ENCODE assay signal across 9 mouse cellular contexts in genomic region chr9:41273839-41274271, GRCm38 (mm10).
DNase-seq lines count a peak whose midpoint lies in the region; ATAC-seq and TF ChIP-seq lines count a peak whose summit lies in the region.
"Had no signal": no experiment of that assay in that cellular context is flagged by ENCODE, and none has a peak within 500 bp of the region (broad histone marks: within the 10 kb centered on the region; RNA-seq: fewer than 3 reads in every experiment).

No protein-coding gene starts in this region.

- no peak for TF ChIP-seq CTCF in gastrocnemius, adult 2 months (IDR thresholded peaks at IDR 0.05)

- no peaks in the 10 kb centered on the region for H3K9me3 ChIP-seq in heart, embryonic 14.5 days (ENCODE audit: control insufficient read depth, low read length)
- H3K9me3 ChIP-seq: liver, embryonic 13.5 days had no signal

- H3K27ac ChIP-seq in gastrocnemius, adult 2 months, result peak overlapping the region; percentile 20; the same call in 1 of the 2 replicates
- peak overlapping the region in 1 of 2 experiments; percentile 12; a peak in 1 of 4 replicates for H3K27ac ChIP-seq in heart, embryonic 14.5 days (replicated peaks in 1 of 2; ENCODE audit: control insufficient read depth in 1 of 2, insufficient read depth in 1 of 2, low read depth in 2 of 2, low read length in 2 of 2)
- H3K27ac ChIP-seq: liver, embryonic 13.5 days had no signal

- peak overlapping the region; percentile 69 for H3K4me3 ChIP-seq in gastrocnemius, adult 2 months
- peak overlapping the region; percentile 40 to 46 for H3K4me3 ChIP-seq in heart, embryonic 14.5 days (ENCODE audit: control insufficient read depth in 1 of 2, insufficient read depth in 1 of 2, low read depth in 1 of 2, low read length in 2 of 2)

- peak overlapping the region; percentile 88 for H3K4me2 ChIP-seq in heart, embryonic 14.5 days (ENCODE audit: low read length)

- intact Hi-C loops in gastrocnemius, adult 2 months (cut with DNase I), result no loop called here
- intact Hi-C loops in gastrocnemius, postnatal 36 days (cut with DNase I), result no loop called here

- DNase-seq in gastrocnemius, adult 2 months, result no peak
- DNase-seq in gastrocnemius, postnatal 36 days, result no peak
- DNase-seq in NIH3T3 (ENCODE audit: low read depth) (peak; percentile 6), adipocyte (ENCODE audit: low spot score) (no peak)
- DNase-seq in mesoderm, embryonic 11.5 days (ENCODE audit: low read depth, low spot score), result peak; percentile 35
- no peak for DNase-seq in layer of hippocampus, postnatal 25 days (ENCODE audit: extremely low spot score in 1 of 2, low spot score in 1 of 2)
- no peak for DNase-seq in ovary, postnatal 10 days (ENCODE audit: low spot score)
- DNase-seq: liver, embryonic 13.5 days had no signal

- H3K9ac ChIP-seq in heart, embryonic 14.5 days (ENCODE audit: low read length), result peak overlapping the region; percentile 67
- H3K9ac ChIP-seq: liver, embryonic 13.5 days had no signal

- no peak for ATAC-seq in heart, embryonic 14.5 days (ENCODE audit: insufficient number of reproducible peaks, insufficient read depth, low FRiP score, low read depth)

- WGBS in heart, embryonic 14.5 days, result 11% methylated on average over 13 of the region's 13 CpGs

- H3K27me3 ChIP-seq in heart, embryonic 14.5 days (ENCODE audit: control insufficient read depth, insufficient read depth, low read length), result no peaks in the 10 kb centered on the region

- H3K36me3 ChIP-seq in heart, embryonic 14.5 days (ENCODE audit: control insufficient read depth, insufficient read depth, low read length), result no peaks in the 10 kb centered on the region
- H3K36me3 ChIP-seq: liver, embryonic 13.5 days had no signal

- peaks cover 4 to 9% of the 10 kb centered on the region in 2 experiments; a peak in 2 of 4 replicates for H3K4me1 ChIP-seq in heart, embryonic 14.5 days (ENCODE audit: control insufficient read depth in 2 of 2, insufficient read depth in 2 of 2, low read length in 2 of 2)
- H3K4me1 ChIP-seq: liver, embryonic 13.5 days had no signal

Comparison
In these comparisons a context has a peak if more than half of its experiments do, and no peak if none do; other contexts are left out.
1. DNase-seq: peak in NIH3T3 (single experiment) and mesoderm, embryonic 11.5 days (single experiment); none in gastrocnemius, adult 2 months (single experiment), gastrocnemius, postnatal 36 days (0 of 2), layer of hippocampus, postnatal 25 days (0 of 2), adipocyte (single experiment) and ovary, postnatal 10 days (single experiment).